Comparison of ENCODE assay signal across 8 mouse cellular contexts in genomic region chr4:126149041-126149676, GRCm38 (mm10). TPM values are rescaled to one million over a fixed set of nuclear protein-coding genes. Genes with fewer than 3 reads are reported as not detected.
DNase-seq lines count a peak whose midpoint lies in the region; ATAC-seq and TF ChIP-seq lines count a peak whose summit lies in the region.

No protein-coding gene starts in this region.

- peak overlapping the region; percentile 92 for H3K4me3 ChIP-seq in megakaryocyte, embryonic 14.5 days (replicated peaks)
- H3K4me3 ChIP-seq in forebrain, embryonic 16.5 days (replicated peaks; ENCODE audit: low read length) = peak overlapping the region; percentile 47
- peak overlapping the region; percentile 37 for H3K4me3 ChIP-seq in midbrain, postnatal 0 days (ENCODE audit: low read depth, low read length)

- TF ChIP-seq CTCF in midbrain, postnatal 0 days (IDR thresholded peaks at IDR 0.05) = no peak

- 24% methylated on average over 42 of the region's 42 CpGs for WGBS in forebrain, embryonic 16.5 days
- 27% methylated on average over 41 of the region's 42 CpGs for WGBS in midbrain, postnatal 0 days

- no peak overlapping the region for H3K27ac ChIP-seq in forebrain, embryonic 16.5 days (ENCODE audit: low read length)
- no peak overlapping the region for H3K27ac ChIP-seq in midbrain, postnatal 0 days (ENCODE audit: low read depth, low read length)

- peak; percentile 57 to 76 for DNase-seq in kidney, postnatal 25 days
- DNase-seq in midbrain, postnatal 0 days (ENCODE audit: low spot score) = no peak
- DNase-seq in left cerebral cortex, postnatal 36 days (ENCODE audit: low spot score in 2 of 2) = no peak

- peaks cover 20% of the 10 kb centered on the region for H3K27me3 ChIP-seq in megakaryocyte, embryonic 14.5 days (replicated peaks)
- peaks cover 34% of the 10 kb centered on the region for H3K27me3 ChIP-seq in forebrain, embryonic 16.5 days (replicated peaks; ENCODE audit: control insufficient read depth, insufficient read depth, low read length)
- H3K27me3 ChIP-seq in midbrain, postnatal 0 days (ENCODE audit: insufficient read depth, low read length) = peaks cover 29% of the 10 kb centered on the region

- ATAC-seq in megakaryocyte, adult 5-6 weeks (ENCODE audit: poor library complexity, severe bottlenecking) = no peak
- no peak for ATAC-seq in forebrain, embryonic 16.5 days
- no peak for ATAC-seq in midbrain, postnatal 0 days (ENCODE audit: low FRiP score)
- ATAC-seq in granulocyte monocyte progenitor cell, adult 5-6 weeks (replicated peaks; ENCODE audit: poor library complexity, severe bottlenecking) = no peak
- no peak for ATAC-seq in erythroid progenitor cell, adult 5-6 weeks (replicated peaks; ENCODE audit: low FRiP score, poor library complexity, severe bottlenecking)

- H3K9me3 ChIP-seq in megakaryocyte, embryonic 14.5 days = peaks cover under 1% of the 10 kb centered on the region
- no peaks in the 10 kb centered on the region for H3K9me3 ChIP-seq in forebrain, embryonic 16.5 days (ENCODE audit: control insufficient read depth, low read length)
- no peaks in the 10 kb centered on the region for H3K9me3 ChIP-seq in midbrain, postnatal 0 days (ENCODE audit: low read length)

- H3K9ac ChIP-seq in forebrain, embryonic 16.5 days (replicated peaks; ENCODE audit: low read depth, low read length) = peak overlapping the region; percentile 52
- peak overlapping the region; percentile 33; the same call in 1 of the 2 replicates for H3K9ac ChIP-seq in midbrain, postnatal 0 days (replicated peaks; ENCODE audit: low read length, poor library complexity, severe bottlenecking)

- H3K36me3 ChIP-seq in megakaryocyte, embryonic 14.5 days (replicated peaks; ENCODE audit: low read length) = peaks cover 36% of the 10 kb centered on the region
- no peaks in the 10 kb centered on the region for H3K36me3 ChIP-seq in forebrain, embryonic 16.5 days (ENCODE audit: control insufficient read depth, insufficient read depth)
- no peaks in the 10 kb centered on the region for H3K36me3 ChIP-seq in midbrain, postnatal 0 days (ENCODE audit: insufficient read depth, low read length)

- H3K4me1 ChIP-seq in megakaryocyte, embryonic 14.5 days = peaks cover 38% of the 10 kb centered on the region
- H3K4me1 ChIP-seq in forebrain, embryonic 16.5 days (replicated peaks; ENCODE audit: control insufficient read depth, insufficient read depth, low read length) = peaks cover 17% of the 10 kb centered on the region
- peaks cover 4% of the 10 kb centered on the region; the same call in 1 of the 2 replicates for H3K4me1 ChIP-seq in midbrain, postnatal 0 days (ENCODE audit: insufficient read depth, low read length)

- intact Hi-C loops in left cerebral cortex, postnatal 36 days (cut with DNase I) = no loop called here

- peak overlapping the region; percentile 73 for H3K4me2 ChIP-seq in forebrain, embryonic 16.5 days (ENCODE audit: low read length)
- H3K4me2 ChIP-seq in midbrain, postnatal 0 days (ENCODE audit: low read depth, low read length, poor library complexity, severe bottlenecking) = peak overlapping the region; percentile 66

RNA-seq across cellular contexts. Expression of gene Eva1b, which starts 1.6 kb away (rescaled TPM):
- 18.4 and 56.4 TPM in 2 replicates for polyA plus RNA-seq in megakaryocyte, embryonic 14.5 days (2012; ENCODE audit: insufficient read depth, low replicate concordance)
- 0.82 and 1.1 TPM in 2 replicates for total RNA-seq in megakaryocyte, adult 5-6 weeks (2015)
- 0.24 and 1.3 TPM in 2 replicates for total RNA-seq in megakaryocyte, adult 5-6 weeks (2017)
- polyA plus RNA-seq in forebrain, embryonic 16.5 days (2015; fragmentation: Nextera tagmentation; extraction: Ambion mirVana) = 10.1 and 10.2 TPM in 2 replicates
- 8.5 and 12.3 TPM in 2 replicates for total RNA-seq in midbrain, postnatal 0 days (2014; rRNA removed)
- polyA plus RNA-seq in midbrain, postnatal 0 days (2015; fragmentation: Nextera tagmentation; extraction: Ambion mirVana) = 9.1 and 10.6 TPM in 2 replicates
- 0.73 and 1.1 TPM in 2 replicates for total RNA-seq in granulocyte monocyte progenitor cell, adult 5-6 weeks (2014; fragmentation: Nextera tagmentation)
- total RNA-seq in granulocyte monocyte progenitor cell, adult 5-6 weeks (2017) = 1.0 and 2.4 TPM in 2 replicates
- not detected in 2 replicates for total RNA-seq in erythroid progenitor cell, adult 5-6 weeks (2015; ENCODE audit: low replicate concordance)
- 0.51 TPM in 1 of 2 replicates, not detected in the other for total RNA-seq in erythroid progenitor cell, adult 5-6 weeks (2017; ENCODE audit: low replicate concordance)
- total RNA-seq in left cerebral cortex, postnatal 36 days (2021) = 1 to 10 TPM; 3.0 to 3.8 TPM

RNA-seq across cellular contexts. Expression of gene Sh3d21, which starts 14.1 kb away (rescaled TPM):
- 0.16 and 1.2 TPM in 2 replicates for polyA plus RNA-seq in megakaryocyte, embryonic 14.5 days (2012; ENCODE audit: insufficient read depth, low replicate concordance)
- not detected in 2 replicates for total RNA-seq in megakaryocyte, adult 5-6 weeks (2015)
- total RNA-seq in megakaryocyte, adult 5-6 weeks (2017) = 0.12 TPM in 1 of 2 replicates, not detected in the other
- polyA plus RNA-seq in forebrain, embryonic 16.5 days (2015; fragmentation: Nextera tagmentation; extraction: Ambion mirVana) = 0.87 and 1.2 TPM in 2 replicates
- 0.19 and 2.7 TPM in 2 replicates for total RNA-seq in midbrain, postnatal 0 days (2014; rRNA removed)
- 2.6 and 2.9 TPM in 2 replicates for polyA plus RNA-seq in midbrain, postnatal 0 days (2015; fragmentation: Nextera tagmentation; extraction: Ambion mirVana)
- 0.15 and 1.5 TPM in 2 replicates for total RNA-seq in granulocyte monocyte progenitor cell, adult 5-6 weeks (2014; fragmentation: Nextera tagmentation)
- total RNA-seq in granulocyte monocyte progenitor cell, adult 5-6 weeks (2017) = 0.36 and 0.39 TPM in 2 replicates
- total RNA-seq in erythroid progenitor cell, adult 5-6 weeks (2015; ENCODE audit: low replicate concordance) = 1.8 TPM in 1 of 2 replicates, not detected in the other
- total RNA-seq in erythroid progenitor cell, adult 5-6 weeks (2017; ENCODE audit: low replicate concordance) = 0.90 TPM in 1 of 2 replicates, not detected in the other
- total RNA-seq in left cerebral cortex, postnatal 36 days (2021) = under 1 TPM; 0.76 to 0.77 TPM

RNA-seq across cellular contexts. Expression of gene Stk40, which starts 45.4 kb away (rescaled TPM):
- 99.5 and 105 TPM in 2 replicates for polyA plus RNA-seq in megakaryocyte, embryonic 14.5 days (2012; ENCODE audit: insufficient read depth, low replicate concordance)
- total RNA-seq in megakaryocyte, adult 5-6 weeks (2015) = 20.8 and 21.4 TPM in 2 replicates
- total RNA-seq in megakaryocyte, adult 5-6 weeks (2017) = 22.5 and 32.8 TPM in 2 replicates
- 33.5 and 34.7 TPM in 2 replicates for polyA plus RNA-seq in forebrain, embryonic 16.5 days (2015; fragmentation: Nextera tagmentation; extraction: Ambion mirVana)
- total RNA-seq in midbrain, postnatal 0 days (2014; rRNA removed) = 18.0 and 21.2 TPM in 2 replicates
- 16.9 and 17.4 TPM in 2 replicates for polyA plus RNA-seq in midbrain, postnatal 0 days (2015; fragmentation: Nextera tagmentation; extraction: Ambion mirVana)
- 5.9 and 6.3 TPM in 2 replicates for total RNA-seq in granulocyte monocyte progenitor cell, adult 5-6 weeks (2014; fragmentation: Nextera tagmentation)
- total RNA-seq in granulocyte monocyte progenitor cell, adult 5-6 weeks (2017) = 2.9 and 3.6 TPM in 2 replicates
- total RNA-seq in erythroid progenitor cell, adult 5-6 weeks (2015; ENCODE audit: low replicate concordance) = 4.7 and 10.1 TPM in 2 replicates
- 2.4 and 6.4 TPM in 2 replicates for total RNA-seq in erythroid progenitor cell, adult 5-6 weeks (2017; ENCODE audit: low replicate concordance)
- total RNA-seq in left cerebral cortex, postnatal 36 days (2021) = 10 to 100 TPM; 27.4 to 30.4 TPM

RNA-seq across cellular contexts. Expression of gene Lsm10, which starts 52.7 kb away (rescaled TPM):
- 9.2 and 19.0 TPM in 2 replicates for polyA plus RNA-seq in megakaryocyte, embryonic 14.5 days (2012; ENCODE audit: insufficient read depth, low replicate concordance)
- total RNA-seq in megakaryocyte, adult 5-6 weeks (2015) = 47.3 and 54.9 TPM in 2 replicates
- total RNA-seq in megakaryocyte, adult 5-6 weeks (2017) = 19.3 and 21.7 TPM in 2 replicates
- 60.2 and 60.6 TPM in 2 replicates for polyA plus RNA-seq in forebrain, embryonic 16.5 days (2015; fragmentation: Nextera tagmentation; extraction: Ambion mirVana)
- total RNA-seq in midbrain, postnatal 0 days (2014; rRNA removed) = 27.0 and 28.6 TPM in 2 replicates
- polyA plus RNA-seq in midbrain, postnatal 0 days (2015; fragmentation: Nextera tagmentation; extraction: Ambion mirVana) = 47.7 and 49.3 TPM in 2 replicates
- 14.2 and 23.0 TPM in 2 replicates for total RNA-seq in granulocyte monocyte progenitor cell, adult 5-6 weeks (2014; fragmentation: Nextera tagmentation)
- total RNA-seq in granulocyte monocyte progenitor cell, adult 5-6 weeks (2017) = 10.9 and 12.5 TPM in 2 replicates
- total RNA-seq in erythroid progenitor cell, adult 5-6 weeks (2015; ENCODE audit: low replicate concordance) = 18.0 and 73.2 TPM in 2 replicates
- 2.2 and 4.1 TPM in 2 replicates for total RNA-seq in erythroid progenitor cell, adult 5-6 weeks (2017; ENCODE audit: low replicate concordance)
- total RNA-seq in left cerebral cortex, postnatal 36 days (2021) = 10 to 100 TPM; 13.0 to 14.5 TPM

RNA-seq across cellular contexts. Expression of gene Thrap3, which starts 53.4 kb away (rescaled TPM):
- 40.8 and 101 TPM in 2 replicates for polyA plus RNA-seq in megakaryocyte, embryonic 14.5 days (2012; ENCODE audit: insufficient read depth, low replicate concordance)
- total RNA-seq in megakaryocyte, adult 5-6 weeks (2015) = 115 and 119 TPM in 2 replicates
- total RNA-seq in megakaryocyte, adult 5-6 weeks (2017) = 248 and 291 TPM in 2 replicates
- 172 and 187 TPM in 2 replicates for polyA plus RNA-seq in forebrain, embryonic 16.5 days (2015; fragmentation: Nextera tagmentation; extraction: Ambion mirVana)
- 119 and 162 TPM in 2 replicates for total RNA-seq in midbrain, postnatal 0 days (2014; rRNA removed)
- polyA plus RNA-seq in midbrain, postnatal 0 days (2015; fragmentation: Nextera tagmentation; extraction: Ambion mirVana) = 81.6 and 94.8 TPM in 2 replicates
- total RNA-seq in granulocyte monocyte progenitor cell, adult 5-6 weeks (2014; fragmentation: Nextera tagmentation) = 215 and 267 TPM in 2 replicates
- total RNA-seq in granulocyte monocyte progenitor cell, adult 5-6 weeks (2017) = 304 and 361 TPM in 2 replicates
- total RNA-seq in erythroid progenitor cell, adult 5-6 weeks (2015; ENCODE audit: low replicate concordance) = 169 and 213 TPM in 2 replicates
- total RNA-seq in erythroid progenitor cell, adult 5-6 weeks (2017; ENCODE audit: low replicate concordance) = 298 and 354 TPM in 2 replicates
- total RNA-seq in left cerebral cortex, postnatal 36 days (2021) = 100 to 1,000 TPM; 134 to 159 TPM

Comparison
In these comparisons a context has a peak if more than half of its experiments do, and no peak if none do; other contexts are left out.
1. H3K4me3 ChIP-seq: peak in every context shown above with its lines; median percentile 92 in megakaryocyte, embryonic 14.5 days; 47 in forebrain, embryonic 16.5 days; 37 in midbrain, postnatal 0 days.
2. DNase-seq: peak in kidney, postnatal 25 days (2 of 2); none in midbrain, postnatal 0 days (single experiment) and left cerebral cortex, postnatal 36 days (0 of 2).